Mouse (Mus musculus): ENCODE measurements at regions not wholly inside any gene's neighbourhood (a gene's known extent, or its start where the extent isn't known, plus 50 kb on each side); places are given as distances from the start of the nearest gene placed in this dataset.
"Not testable (repeated sequence)": the region's sequence is repeated elsewhere in the genome, so short reads cannot be mapped to it uniquely, and the experiment has no call there.

DNA sequence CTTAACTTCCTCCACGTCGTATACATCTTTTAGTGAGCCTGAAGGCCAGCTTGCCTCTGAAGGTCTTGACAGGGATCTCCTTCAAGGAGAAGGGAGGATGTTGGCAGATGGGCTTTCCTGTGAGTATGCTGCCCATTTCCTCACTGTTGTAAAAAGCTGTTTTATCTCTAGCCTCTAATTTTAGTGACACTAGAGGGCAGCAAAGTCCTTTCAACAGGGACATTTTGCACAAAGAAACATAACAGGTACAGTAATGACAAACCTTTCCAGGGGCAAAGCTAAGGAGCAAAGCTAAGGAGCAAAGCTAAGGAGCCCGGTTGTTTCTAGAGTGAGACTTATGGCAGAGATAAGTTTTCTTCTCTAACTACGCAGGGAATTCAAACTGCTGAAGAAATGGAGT lies 59.0 kb upstream of the Kbtbd8 start:
- H3K4me3 ChIP-seq (replicated peaks): no peak overlapping the region
- no peak overlapping the region for H3K27ac ChIP-seq
- H3K9ac ChIP-seq: no peak overlapping the region
- H3K9me3 ChIP-seq: no peaks in the 10 kb centered on the region
- no peaks in the 10 kb centered on the region for H3K36me3 ChIP-seq
- no peaks in the 10 kb centered on the region for H3K4me1 ChIP-seq
- 41% methylated on average over 4 of the region's 4 CpGs for WGBS
- no peak overlapping the region for H3K4me2 ChIP-seq
- no peaks in the 10 kb centered on the region for H3K27me3 ChIP-seq (replicated peaks)
- no peak for ATAC-seq (ENCODE audit: insufficient read depth, low FRiP score, low read depth)

DNA sequence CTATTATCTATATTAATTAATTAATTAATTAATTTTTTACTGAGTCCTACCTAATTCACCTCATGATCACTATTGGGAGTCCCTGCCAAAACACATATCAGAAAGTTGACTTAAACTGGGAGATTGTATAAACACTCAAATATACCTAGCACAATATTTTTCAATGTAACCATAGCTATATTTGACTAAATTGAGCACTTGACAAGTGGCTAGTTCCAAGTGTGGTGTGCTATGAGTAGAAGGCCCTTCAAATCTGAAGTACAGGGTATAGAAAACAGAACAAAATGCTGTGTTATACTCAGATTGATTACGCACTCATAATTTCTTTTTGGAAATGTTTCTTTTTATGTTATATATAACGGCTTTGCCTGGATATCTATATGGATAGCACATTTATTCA lies 60.8 kb upstream of the Kbtbd8 start:
- Histone ChIP-seq H3K36me3 (no peaks in the 10 kb centered on the region), H3K4me2 (no peak overlapping the region), H3K9me3 (no peaks in the 10 kb centered on the region), H3K9ac (no peak overlapping the region), H3K27ac (no peak overlapping the region), H3K4me3 (replicated peaks) (no peak overlapping the region), H3K27me3 (replicated peaks) (no peaks in the 10 kb centered on the region), H3K4me1 (no peaks in the 10 kb centered on the region)
- WGBS: 91% methylated on average over 2 of the region's 2 CpGs
- no peak for ATAC-seq (ENCODE audit: insufficient read depth, low FRiP score, low read depth)

DNA sequence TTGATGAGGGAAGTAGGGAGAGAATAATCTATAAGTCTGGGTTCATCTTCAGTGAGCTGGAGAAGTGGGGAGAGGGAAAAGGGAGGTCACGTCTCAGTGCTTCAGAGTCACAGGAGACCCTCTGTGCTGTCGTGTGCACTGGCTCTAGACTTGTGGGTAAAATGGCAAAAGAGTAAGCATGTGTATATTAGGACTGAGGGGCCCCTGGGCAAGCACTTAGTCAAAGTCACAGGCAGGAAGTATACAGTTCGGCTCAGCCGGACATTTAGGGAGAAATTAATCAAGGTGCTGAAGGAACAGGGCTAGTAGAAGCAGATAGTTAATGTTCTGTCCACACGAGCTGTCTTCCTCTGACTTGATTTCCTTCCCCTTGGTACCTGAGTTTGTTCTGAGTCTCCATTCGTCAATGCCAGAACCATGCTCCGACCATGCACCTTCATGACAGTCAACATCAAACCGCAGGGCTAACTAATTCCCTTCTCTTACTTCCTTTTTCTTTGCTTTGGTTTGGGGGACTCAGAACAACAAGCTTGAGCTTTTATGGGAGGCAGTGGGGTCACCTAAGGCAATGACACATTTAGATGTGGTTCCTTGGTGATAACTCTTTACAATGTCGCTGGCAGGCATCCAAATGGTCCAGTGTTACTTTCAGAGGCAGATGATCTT lies 63.2 kb upstream of the Kbtbd8 start:
- ATAC-seq (ENCODE audit: insufficient read depth, low FRiP score, low read depth): no peak
- 28% methylated on average over 9 of the region's 9 CpGs for WGBS
- no peak overlapping the region for H3K27ac ChIP-seq
- no peaks in the 10 kb centered on the region for H3K9me3 ChIP-seq
- no peaks in the 10 kb centered on the region for H3K27me3 ChIP-seq (replicated peaks)
- H3K9ac ChIP-seq: no peak overlapping the region
- no peak overlapping the region for H3K4me2 ChIP-seq
- H3K4me1 ChIP-seq: no peaks in the 10 kb centered on the region
- no peaks in the 10 kb centered on the region for H3K36me3 ChIP-seq
- no peak overlapping the region for H3K4me3 ChIP-seq (replicated peaks)

- 8% methylated on average over 7 of the region's 10 CpGs for WGBS
- H3K4me2 ChIP-seq; H3K9ac ChIP-seq; H3K27me3 ChIP-seq (replicated peaks); H3K9me3 ChIP-seq; H3K4me1 ChIP-seq; H3K36me3 ChIP-seq; H3K4me3 ChIP-seq (replicated peaks); H3K27ac ChIP-seq; ATAC-seq (ENCODE audit: insufficient read depth, low FRiP score, low read depth): not testable (repeated sequence)
Observed at GRCm38 (mm10) chr6:95041351-95041750, 75.7 kb upstream of the Kbtbd8 start.

DNA sequence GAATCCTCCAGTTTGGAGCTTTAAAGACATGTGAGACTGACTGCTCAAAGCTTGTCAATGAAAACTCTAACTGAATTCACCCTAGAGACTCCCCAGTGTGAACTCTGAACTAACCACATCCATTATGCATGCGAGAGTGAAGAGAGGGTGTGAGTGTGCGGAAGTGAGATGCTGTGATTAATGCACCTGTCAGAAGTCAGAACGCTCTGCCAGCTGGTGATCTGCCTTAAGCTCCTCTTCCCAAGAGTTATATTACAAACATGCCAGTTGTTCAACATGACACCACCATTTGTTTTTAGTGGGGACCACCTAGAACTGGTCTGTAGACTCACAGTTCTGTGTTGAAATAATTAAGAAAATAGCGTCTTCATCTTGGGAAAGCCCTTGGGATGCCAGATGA lies 92.8 kb upstream of the Kbtbd8 start:
- no peak overlapping the region for H3K27ac ChIP-seq
- no peak for ATAC-seq (ENCODE audit: insufficient read depth, low FRiP score, low read depth)
- no peak overlapping the region for H3K9ac ChIP-seq
- 29% methylated on average over 4 of the region's 4 CpGs for WGBS
- H3K4me3 ChIP-seq (replicated peaks): no peak overlapping the region
- H3K4me2 ChIP-seq: no peak overlapping the region
- no peaks in the 10 kb centered on the region for H3K9me3 ChIP-seq
- no peaks in the 10 kb centered on the region for H3K36me3 ChIP-seq
- H3K4me1 ChIP-seq: no peaks in the 10 kb centered on the region
- no peaks in the 10 kb centered on the region for H3K27me3 ChIP-seq (replicated peaks)

GRCm38 (mm10) chr6:95021724-95022123 lies 95.3 kb upstream of the Kbtbd8 start:
- no peak overlapping the region for H3K4me2 ChIP-seq
- H3K4me3 ChIP-seq (replicated peaks): no peak overlapping the region
- H3K4me1 ChIP-seq: no peaks in the 10 kb centered on the region
- H3K27me3 ChIP-seq (replicated peaks): no peaks in the 10 kb centered on the region
- no peaks in the 10 kb centered on the region for H3K36me3 ChIP-seq
- no peak overlapping the region for H3K27ac ChIP-seq
- no peak for ATAC-seq (ENCODE audit: insufficient read depth, low FRiP score, low read depth)
- H3K9ac ChIP-seq: no peak overlapping the region
- no peaks in the 10 kb centered on the region for H3K9me3 ChIP-seq
- 33% methylated on average over 7 of the region's 7 CpGs for WGBS

DNA sequence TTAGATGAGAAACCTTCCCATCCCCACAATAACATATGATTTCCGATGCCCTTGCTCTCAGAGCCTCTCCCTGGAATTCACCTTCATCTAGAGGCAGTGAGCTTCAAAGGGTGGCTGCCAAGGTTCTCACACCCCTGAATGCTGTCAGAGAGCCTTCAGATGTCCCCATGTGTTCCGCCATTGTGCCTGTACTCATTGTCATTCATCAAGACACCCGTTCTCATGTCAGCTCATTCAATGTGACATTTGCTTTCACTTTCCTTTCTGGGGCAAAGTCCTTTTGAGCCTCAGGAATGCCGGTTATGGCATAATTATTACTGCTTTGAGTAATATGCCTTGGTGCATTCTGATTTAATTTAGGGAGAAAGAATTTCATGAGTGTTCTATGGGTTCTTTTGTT lies 99.1 kb upstream of the Kbtbd8 start:
- no peak for ATAC-seq (ENCODE audit: insufficient read depth, low FRiP score, low read depth)
- no peak overlapping the region for H3K4me3 ChIP-seq (replicated peaks)
- 38% methylated on average over 4 of the region's 4 CpGs for WGBS
- no peaks in the 10 kb centered on the region for H3K9me3 ChIP-seq
- H3K27ac ChIP-seq: no peak overlapping the region
- no peaks in the 10 kb centered on the region for H3K36me3 ChIP-seq
- H3K4me2 ChIP-seq: no peak overlapping the region
- no peak overlapping the region for H3K9ac ChIP-seq
- no peaks in the 10 kb centered on the region for H3K4me1 ChIP-seq
- H3K27me3 ChIP-seq (replicated peaks): no peaks in the 10 kb centered on the region

DNA sequence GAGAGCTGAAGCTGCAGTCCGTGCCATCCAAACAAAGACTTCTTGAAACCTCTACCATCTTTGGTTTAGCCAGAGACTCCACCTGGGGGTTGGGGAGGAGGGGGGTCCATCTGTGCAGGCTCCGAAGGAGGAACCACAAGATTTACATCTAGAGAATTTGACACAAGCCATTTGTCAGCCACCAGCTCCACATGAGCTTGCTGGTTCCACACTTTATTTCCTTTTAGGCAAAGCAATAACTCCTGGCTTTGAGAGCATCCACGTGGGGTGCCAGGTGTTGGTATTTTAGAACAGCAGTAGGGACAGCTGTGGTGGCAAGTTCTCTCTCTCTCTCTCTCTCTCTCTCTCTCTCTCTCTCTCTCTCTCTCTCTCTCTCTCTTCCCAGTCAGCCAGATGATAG lies 99.6 kb upstream of the Kbtbd8 start:
- H3K9me3 ChIP-seq: no peaks in the 10 kb centered on the region
- no peaks in the 10 kb centered on the region for H3K27me3 ChIP-seq (replicated peaks)
- H3K4me2 ChIP-seq: no peak overlapping the region
- H3K9ac ChIP-seq: no peak overlapping the region
- no peak overlapping the region for H3K4me3 ChIP-seq (replicated peaks)
- ATAC-seq (ENCODE audit: insufficient read depth, low FRiP score, low read depth): no peak
- H3K36me3 ChIP-seq: no peaks in the 10 kb centered on the region
- H3K4me1 ChIP-seq: no peaks in the 10 kb centered on the region
- H3K27ac ChIP-seq: no peak overlapping the region
- WGBS: 48% methylated on average over 3 of the region's 3 CpGs

GRCm38 (mm10) chr6:95013096-95013495 lies 103.9 kb upstream of the Kbtbd8 start:
- Histone ChIP-seq H3K4me1 (no peaks in the 10 kb centered on the region), H3K36me3 (no peaks in the 10 kb centered on the region), H3K4me3 (replicated peaks) (no peak overlapping the region), H3K27me3 (replicated peaks) (no peaks in the 10 kb centered on the region), H3K9me3 (no peaks in the 10 kb centered on the region), H3K4me2 (no peak overlapping the region), H3K27ac (no peak overlapping the region), H3K9ac (no peak overlapping the region)
- WGBS: 46% methylated on average over 5 of the region's 5 CpGs
- ATAC-seq (ENCODE audit: insufficient read depth, low FRiP score, low read depth): no peak

GRCm38 (mm10) chr6:95006485-95006884 lies 110.6 kb upstream of the Kbtbd8 start:
- ATAC-seq (ENCODE audit: insufficient read depth, low FRiP score, low read depth): no peak
- H3K9me3 ChIP-seq: no peaks in the 10 kb centered on the region
- WGBS: 88% methylated on average over 2 of the region's 2 CpGs

DNA sequence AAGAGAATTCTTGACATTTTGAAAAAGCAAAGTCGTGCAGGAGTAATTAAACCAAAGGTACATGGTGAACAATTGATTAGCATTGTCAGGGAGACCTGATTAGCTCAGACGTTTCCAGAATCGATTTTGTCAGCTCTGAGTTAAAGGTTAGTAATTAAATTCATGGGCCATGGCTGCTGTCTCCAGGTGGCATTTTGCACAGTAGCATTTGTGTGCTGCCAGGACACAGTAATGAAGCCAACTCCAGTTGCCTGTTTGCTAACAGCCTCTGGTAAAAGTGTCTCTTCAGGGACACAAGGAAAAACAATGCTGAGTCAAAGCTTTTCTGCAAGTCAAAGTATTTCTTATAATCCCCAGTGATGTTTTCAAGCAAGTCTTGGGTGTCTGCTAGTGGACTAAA lies 113.3 kb upstream of the Kbtbd8 start:
- Histone ChIP-seq H3K27me3 (replicated peaks) (no peaks in the 10 kb centered on the region), H3K9me3 (no peaks in the 10 kb centered on the region), H3K36me3 (no peaks in the 10 kb centered on the region), H3K4me2 (no peak overlapping the region), H3K27ac (no peak overlapping the region), H3K4me3 (replicated peaks) (no peak overlapping the region), H3K4me1 (no peaks in the 10 kb centered on the region), H3K9ac (no peak overlapping the region)
- 56% methylated on average over 3 of the region's 3 CpGs for WGBS
- no peak for ATAC-seq (ENCODE audit: insufficient read depth, low FRiP score, low read depth)

More at GRCm38 (mm10) chr6:95006485-95006884, 110.6 kb upstream of the Kbtbd8 start:
- no peak overlapping the region for H3K4me3 ChIP-seq (replicated peaks)
- H3K9ac ChIP-seq: no peak overlapping the region
- H3K36me3 ChIP-seq: no peaks in the 10 kb centered on the region
- no peak overlapping the region for H3K27ac ChIP-seq
- H3K27me3 ChIP-seq (replicated peaks): no peaks in the 10 kb centered on the region
- H3K4me2 ChIP-seq: no peak overlapping the region
- no peaks in the 10 kb centered on the region for H3K4me1 ChIP-seq

GRCm38 (mm10) chr6:94999562-94999961 lies 117.5 kb upstream of the Kbtbd8 start:
- Histone ChIP-seq H3K27ac (no peak overlapping the region), H3K4me1 (no peaks in the 10 kb centered on the region), H3K4me2 (no peak overlapping the region), H3K27me3 (replicated peaks) (no peaks in the 10 kb centered on the region), H3K36me3 (no peaks in the 10 kb centered on the region), H3K9me3 (no peaks in the 10 kb centered on the region), H3K4me3 (replicated peaks) (no peak overlapping the region), H3K9ac (no peak overlapping the region)
- ATAC-seq (ENCODE audit: insufficient read depth, low FRiP score, low read depth): no peak
- 55% methylated on average over 4 of the region's 4 CpGs for WGBS

- no peak overlapping the region for H3K27ac ChIP-seq
- H3K4me2 ChIP-seq: no peak overlapping the region
- no peaks in the 10 kb centered on the region for H3K9me3 ChIP-seq
- H3K4me3 ChIP-seq (replicated peaks): no peak overlapping the region
- no peaks in the 10 kb centered on the region for H3K36me3 ChIP-seq
- H3K27me3 ChIP-seq (replicated peaks): no peaks in the 10 kb centered on the region
- no peak overlapping the region for H3K9ac ChIP-seq
- no peak for ATAC-seq (ENCODE audit: insufficient read depth, low FRiP score, low read depth)
- WGBS: 52% methylated on average over 6 of the region's 6 CpGs
- H3K4me1 ChIP-seq: no peaks in the 10 kb centered on the region
Observed at GRCm38 (mm10) chr6:94999002-94999401, 118.0 kb upstream of the Kbtbd8 start.
